Mouse (Mus musculus): ENCODE measurements around the gene Tll2.

Tll2 gene

DNA sequence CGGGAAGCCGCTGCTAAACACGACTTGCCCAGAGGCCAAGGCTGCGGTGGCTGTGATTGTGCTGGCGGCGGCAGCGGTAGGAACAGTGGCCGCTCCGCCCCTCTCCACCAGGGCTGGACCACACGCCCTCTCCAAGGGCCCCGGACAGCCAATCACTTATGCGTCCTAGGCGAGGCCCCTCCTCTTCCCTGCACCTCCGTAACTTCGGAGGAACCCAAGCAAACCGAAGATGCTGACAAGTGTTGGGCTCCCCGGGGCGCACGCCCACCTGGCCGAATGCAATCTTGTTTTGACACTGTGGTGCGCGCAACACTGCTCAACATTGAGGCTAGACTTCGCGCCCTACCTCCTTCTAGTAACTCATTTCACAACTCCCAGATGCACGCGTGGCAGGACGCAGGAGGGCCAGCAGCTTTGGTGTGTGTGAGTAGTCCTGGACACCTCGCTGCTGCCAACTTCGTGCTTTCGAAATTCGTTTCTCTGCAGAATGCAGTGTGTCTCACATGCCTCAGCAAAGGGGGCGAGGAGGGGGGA lies at the start of gene Tll2:
Gene Tll2 (minus strand): TSS at position 25 of the 534 bp plus-strand sequence.
- peak; percentile 66 for DNase-seq (ENCODE audit: low read depth)

DNA sequence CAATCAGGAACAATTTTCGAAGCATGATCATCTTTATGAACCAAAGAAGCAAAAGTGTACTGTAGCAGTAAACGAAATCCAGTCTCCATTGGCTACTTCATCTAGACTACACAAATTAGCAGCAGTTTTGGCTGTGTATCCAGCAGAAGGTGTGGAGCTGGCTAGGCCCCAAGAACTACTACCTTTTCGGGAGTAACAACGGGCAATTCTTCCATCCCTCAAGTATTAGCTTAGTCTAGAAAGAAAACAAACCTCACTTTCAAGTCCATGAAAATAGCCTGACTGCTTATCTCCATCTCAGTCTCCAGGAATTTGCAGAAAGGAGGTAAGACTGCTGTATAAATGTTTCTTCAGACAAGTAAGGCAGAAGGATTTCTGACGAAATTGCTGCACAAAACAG lies 47.9 kb upstream of the Tll2 start:
- DNase-seq (ENCODE audit: low read depth), result no peak

DNA sequence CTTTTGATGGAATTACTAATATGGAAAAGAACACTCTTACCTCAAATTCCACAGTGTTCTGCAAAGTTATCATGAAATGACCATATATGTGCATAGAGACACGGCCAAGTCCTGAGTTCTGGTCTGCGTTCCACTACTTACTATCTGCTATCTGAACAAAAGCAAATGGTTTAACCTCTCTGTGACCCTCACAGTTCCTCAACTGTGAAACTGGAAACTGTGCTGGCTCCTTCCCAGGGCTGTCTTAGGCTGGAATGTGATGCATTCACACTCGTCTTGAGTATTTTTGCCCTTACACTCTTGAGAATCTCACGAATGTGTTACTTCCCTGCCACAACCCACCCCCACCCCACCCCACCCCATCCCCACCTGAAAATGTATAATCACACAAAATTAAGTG lies 42.3 kb upstream of the Tll2 start:
- DNase-seq (ENCODE audit: low read depth), result no peak

DNA sequence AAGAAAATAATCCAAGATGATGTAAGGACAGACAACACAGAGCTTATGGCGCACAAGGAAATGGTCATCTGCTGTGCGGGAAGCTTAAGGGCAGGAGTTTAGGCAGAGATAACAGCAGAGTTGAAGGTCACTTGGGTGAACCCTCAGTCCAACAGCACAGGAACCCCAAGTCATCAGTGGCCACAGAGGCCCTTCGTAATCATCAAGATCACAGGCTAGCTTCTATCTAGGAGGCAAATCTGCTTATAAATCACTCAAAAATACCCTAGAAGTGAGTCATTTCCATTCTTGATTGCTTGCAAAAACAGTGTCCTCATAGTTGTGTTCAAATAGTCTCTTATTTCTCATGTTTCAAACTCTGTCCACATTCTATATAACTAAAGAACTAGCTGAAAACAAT lies 41.6 kb upstream of the Tll2 start:
- DNase-seq (ENCODE audit: low read depth), result no peak

DNA sequence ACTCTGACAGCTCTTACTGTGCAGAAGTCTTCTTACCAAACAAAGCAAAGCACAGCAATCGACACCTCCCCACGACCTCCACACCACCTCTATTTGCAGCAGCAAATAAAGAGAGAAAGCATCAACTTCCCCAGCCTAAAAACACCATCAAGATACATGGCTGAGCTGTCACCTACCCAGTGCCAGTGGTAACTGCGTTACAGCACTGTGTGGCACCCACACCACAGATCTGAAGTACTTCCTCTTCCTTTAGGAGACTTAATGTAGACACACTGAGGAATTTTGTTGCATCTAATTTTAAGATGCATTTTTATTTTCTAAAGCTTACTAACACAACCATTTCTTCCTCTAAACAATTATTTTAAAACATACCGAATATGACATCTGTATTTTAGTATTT lies 39.6 kb upstream of the Tll2 start:
- no peak for DNase-seq (ENCODE audit: low read depth)

DNA sequence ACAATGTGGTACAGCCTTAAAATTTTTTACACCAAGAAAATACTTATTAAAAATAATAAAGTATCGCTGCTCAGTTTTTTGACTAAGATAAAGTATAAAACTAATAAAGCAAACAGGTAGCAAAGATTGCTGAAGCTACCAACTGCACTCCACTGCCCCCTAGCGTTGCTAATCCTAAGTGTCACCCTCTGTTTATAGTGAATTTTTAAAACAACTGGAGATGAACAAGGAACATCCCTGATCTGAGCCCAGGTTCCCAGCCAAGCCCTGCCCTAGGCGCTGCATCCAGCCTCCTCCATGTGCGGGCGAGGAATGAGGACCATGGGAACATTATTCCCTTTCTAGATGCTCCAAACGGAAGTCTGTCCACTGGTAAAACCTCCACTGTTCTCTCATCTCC lies 37.9 kb upstream of the Tll2 start:
- peak; percentile 72 for DNase-seq (ENCODE audit: low read depth)

DNA sequence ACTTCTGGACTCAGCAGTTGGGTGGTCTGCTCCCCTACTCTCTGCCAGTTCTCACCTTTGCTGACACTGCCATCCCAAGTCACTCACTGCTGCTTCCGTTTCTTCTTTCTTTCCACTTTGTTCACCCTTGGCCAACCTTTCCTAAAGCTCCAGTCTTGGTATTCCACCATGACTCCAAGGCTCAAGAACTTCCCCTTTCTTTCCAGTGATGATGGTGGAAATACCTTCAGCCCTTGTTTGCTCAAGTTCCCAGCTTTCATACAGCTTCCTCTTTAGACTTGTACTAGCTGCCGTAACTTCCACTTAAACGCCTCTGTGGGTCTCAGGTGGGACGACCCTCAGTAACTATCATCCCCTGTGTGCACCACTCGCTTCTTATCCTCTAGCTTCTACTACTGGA lies 35.4 kb upstream of the Tll2 start:
- no peak for DNase-seq (ENCODE audit: low read depth)

DNA sequence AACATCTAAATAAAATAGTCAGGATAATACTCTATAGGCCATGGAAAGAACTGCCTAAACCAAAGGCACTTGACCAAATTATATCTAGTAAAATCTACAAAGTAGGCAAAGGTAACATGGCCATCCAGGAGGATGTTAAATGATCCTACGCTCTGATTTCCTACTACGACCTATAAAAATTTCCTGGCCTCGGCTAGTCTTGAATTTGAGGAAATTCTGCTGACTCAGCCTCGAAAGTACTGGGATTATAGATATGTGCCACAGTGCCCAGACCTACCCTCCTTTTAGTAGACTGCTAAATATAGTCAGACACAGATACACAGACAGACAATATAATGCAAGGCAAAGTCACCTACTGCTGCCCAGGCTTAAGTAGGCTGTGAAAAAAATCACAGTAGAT lies 27.1 kb upstream of the Tll2 start:
- DNase-seq (ENCODE audit: low read depth), result no peak

DNA sequence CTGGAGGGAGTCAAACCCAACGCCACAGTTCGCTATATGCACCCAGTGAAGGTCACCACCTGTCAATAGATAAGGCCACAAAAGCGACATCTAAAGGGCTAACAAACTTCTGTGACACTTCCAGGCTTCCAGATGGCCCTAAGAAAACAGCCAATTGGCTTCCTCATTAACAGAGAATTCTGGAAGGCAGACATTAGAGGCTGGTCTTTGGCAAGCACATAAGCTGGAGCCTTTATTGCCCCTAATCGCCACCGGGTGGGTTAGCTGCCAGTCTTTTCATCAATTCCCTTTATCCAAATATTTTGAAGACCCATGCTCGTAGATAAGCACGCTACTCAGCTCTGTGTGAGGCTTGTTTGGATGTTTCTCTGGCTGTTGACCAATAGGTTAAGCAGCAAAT lies 1.7 kb upstream of the Tll2 start:
- DNase-seq (ENCODE audit: low read depth), result no peak

DNA sequence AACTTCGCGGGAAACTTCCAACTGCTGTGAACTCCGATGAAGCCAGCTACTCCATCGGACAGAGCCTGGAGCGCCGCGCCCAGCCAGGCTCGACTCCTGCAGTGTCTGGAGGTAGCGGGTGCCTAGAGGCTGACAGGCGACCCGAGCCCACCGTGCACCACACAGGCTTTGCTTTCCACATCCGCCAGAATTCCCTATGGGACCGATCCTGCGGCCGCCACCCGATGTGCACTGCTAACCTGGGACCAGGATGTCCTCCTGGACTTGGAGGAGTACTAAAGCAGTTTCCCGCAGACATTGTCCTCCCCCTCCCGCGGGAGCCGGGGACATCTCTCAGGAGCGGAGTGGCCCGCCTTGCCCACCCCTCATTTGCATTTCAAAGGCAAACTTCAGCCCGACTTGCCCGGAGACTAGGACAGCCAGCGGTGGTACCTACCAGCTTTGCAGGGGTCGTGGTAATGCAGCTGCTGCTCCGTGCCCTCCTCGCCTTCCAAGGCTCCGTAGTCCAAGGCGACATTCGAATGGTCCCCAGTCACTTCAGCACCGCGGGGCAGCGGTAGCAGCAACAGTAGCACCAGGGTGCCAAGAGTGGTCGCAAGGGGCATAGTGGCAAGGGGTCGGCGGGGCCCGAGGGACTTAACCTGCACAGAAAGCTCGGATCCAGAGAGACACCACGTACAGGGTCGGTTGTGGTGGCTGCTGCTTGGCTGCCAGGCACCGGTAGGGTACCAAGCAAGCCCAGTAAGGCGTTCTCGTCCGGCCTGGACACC lies 409 bp downstream of the Tll2 start:
- no peak for DNase-seq (ENCODE audit: low read depth)

DNA sequence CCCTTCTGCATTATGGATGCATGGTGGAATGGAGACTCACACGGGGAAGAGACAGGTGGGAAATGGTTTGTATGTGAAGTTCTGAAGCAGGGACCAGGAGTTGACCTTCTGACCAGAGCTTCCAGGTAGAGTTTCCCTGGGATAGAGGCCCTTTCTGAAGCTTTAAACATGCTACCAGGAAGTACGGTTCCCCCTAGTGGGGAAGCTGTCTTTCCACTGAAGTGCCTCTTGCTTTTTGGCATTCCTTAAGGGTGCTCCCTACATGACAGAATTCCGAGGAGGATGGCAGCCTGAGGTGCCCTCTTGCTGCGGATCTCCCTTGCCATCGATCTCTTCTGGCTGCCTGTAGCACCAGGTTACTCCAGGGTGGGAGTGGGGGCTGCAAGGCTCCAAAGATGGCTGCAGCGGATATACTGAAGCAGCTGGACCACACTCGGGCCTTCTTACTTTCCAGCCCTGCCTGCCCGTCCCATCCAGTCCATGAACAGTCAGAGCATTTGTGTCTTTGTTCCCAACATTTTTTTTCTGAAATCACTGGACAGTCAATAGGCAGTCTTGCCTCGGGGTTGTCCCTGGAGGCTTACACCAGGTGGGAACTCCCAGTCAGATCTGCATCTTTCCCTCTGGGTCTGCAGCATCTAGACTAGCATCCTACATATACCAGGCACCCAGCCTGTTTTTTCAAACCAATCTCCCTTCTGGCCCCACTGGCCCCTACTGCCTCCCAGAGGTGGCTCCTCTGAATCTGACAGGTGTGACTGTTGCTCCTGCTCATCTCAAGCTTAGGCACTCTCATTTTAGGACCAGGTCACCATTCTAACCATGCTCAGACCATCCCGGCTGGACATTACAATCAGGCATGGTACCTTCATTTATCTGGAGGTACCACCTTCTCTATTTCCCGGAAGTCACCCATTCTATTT lies 2.2 kb downstream of the Tll2 start:
- DNase-seq (ENCODE audit: low read depth), result no peak

DNA sequence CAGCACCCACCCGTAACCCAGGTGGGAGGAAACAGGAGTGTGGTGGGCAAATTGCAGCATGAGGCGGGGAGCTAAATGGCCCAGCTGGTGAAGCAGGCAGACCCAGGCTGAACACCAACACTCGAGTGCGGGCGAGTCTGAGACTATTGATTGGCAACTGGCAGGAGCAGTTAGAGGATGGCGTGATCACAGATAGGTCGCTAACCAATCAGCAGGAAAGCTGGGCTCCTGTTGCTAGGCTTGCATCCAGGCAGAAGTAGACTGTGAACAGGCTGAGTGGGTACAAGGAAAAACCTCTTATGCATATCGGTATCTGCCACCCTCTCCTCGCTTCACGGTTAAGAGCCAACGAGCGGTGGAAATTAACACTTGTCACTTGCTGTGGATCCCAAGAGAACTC lies 9.0 kb downstream of the Tll2 start:
- no peak for DNase-seq (ENCODE audit: low read depth)

DNA sequence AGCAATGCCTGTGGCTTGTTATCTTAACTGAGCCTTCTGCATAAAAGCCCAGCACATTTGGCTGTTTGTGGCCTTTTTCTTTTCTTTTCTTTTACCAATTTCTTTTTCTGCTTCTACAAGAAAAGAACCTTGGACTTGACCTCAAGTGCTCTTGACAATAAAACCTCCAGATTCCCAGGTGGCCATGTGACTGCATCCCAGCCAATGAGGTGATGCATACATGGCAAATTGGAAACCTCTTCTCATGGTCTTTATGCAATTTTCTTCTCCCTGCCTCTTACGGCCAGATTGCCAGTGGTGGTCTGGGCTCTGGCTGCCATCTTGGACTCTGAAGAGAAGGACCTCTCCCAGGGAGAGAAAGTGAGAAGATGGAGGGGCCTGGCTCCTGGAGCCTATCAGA lies 13.3 kb downstream of the Tll2 start:
- DNase-seq (ENCODE audit: low read depth), result no peak

DNA sequence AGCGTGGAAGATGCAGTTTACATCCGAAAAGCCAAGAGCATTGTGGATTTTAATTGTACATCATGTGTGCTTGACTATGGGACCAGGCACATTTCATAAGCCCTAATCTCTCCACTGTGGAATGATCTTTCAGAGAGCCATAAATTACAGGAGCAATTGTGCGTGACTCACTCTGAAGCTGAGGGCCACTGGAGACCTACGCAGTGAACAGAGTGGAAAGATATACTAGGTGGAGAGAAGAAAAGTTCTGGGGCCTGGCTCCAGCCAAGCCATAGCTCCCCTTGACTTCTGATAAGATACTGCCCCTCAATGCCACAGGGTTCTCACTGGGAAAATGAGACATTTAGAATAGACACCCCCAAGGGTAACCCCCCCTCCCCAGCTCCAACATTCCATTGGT lies 13.7 kb downstream of the Tll2 start:
- DNase-seq (ENCODE audit: low read depth), result no peak

DNA sequence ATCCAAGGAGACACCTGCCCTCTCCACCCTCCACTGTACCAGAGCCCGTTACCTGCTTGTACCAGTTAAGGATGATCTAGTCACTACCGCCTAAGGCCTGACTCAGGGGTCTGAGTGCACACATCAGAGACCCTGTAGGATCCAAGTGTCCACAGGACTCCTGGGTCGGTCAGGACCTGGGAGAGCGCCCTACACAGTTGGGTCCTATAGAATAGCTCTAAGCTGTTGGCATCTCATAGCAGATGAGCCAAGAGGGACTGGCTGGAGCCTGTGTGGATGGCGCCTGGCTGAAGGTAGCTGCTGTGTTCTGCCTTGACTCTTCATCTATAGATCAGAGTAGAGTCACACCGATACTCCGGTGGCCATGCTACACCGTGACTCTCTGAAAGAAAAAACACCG lies 14.9 kb downstream of the Tll2 start:
- DNase-seq (ENCODE audit: low read depth), result no peak

DNA sequence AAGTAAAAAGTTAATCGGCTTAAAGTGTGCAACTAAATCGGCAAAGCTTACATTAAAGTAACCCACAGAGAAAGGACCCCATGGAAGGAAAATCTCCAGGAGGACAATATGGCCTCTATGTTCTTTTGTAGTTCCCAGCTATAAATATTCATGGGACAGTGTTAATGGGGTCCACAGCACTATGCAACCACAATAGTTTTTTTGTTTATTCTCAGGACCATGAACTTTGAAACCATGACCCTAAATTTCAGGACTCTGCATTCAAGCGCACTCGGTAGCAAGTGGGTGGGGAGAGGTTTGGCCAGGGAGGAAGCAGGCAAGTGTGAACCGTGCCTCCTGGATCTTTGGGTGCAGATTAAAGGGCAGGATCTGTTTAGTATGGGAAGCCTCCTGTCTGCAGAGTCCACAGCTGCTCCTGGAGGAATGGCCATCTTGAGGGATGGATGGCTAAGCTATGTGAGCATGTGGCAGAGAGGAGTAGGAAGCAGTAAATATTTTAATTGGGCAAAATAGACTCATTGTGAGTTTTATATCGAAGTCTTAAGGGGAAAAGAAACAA lies 15.7 kb downstream of the Tll2 start:
- no peak for DNase-seq (ENCODE audit: low read depth)

DNA sequence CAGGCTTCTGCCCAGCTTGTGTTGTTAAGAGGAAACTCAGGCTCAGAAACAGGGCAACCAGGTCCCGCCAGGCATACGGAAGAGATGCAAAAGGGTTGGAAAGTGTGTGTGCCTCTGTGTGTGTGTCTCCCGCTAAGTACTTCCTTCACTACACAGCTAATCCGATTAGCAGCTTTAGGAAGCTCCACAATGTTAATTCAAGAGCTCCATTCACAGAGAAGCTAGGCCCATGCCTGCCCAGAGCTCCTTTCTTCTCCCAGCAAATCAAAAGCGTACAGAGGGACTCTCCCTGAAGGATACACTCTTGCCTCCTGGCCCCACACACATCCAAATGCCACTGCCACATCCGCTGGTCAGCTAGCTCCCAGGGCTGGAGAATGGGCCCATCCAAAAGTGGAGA lies 29.3 kb downstream of the Tll2 start:
- DNase-seq (ENCODE audit: low read depth), result no peak

DNA sequence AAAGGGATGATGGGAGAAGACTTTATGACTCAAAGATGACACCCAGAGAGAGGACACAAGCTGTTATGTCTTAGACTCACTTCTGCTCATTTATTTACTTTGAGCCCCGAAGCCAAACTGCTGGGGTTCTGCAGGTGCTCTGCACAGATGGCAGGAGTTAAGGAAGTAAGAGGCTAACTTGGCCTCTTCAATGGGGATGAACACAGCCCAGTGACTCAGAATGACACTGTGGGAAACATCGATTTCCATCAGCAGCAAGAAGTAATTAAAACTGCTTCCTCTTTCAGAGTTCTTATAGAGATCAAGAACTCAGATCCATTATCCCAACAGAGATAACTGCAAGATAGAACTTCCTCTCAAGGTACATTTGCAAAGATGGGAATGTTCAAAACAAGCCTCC lies 29.8 kb downstream of the Tll2 start:
- DNase-seq (ENCODE audit: low read depth), result no peak

DNA sequence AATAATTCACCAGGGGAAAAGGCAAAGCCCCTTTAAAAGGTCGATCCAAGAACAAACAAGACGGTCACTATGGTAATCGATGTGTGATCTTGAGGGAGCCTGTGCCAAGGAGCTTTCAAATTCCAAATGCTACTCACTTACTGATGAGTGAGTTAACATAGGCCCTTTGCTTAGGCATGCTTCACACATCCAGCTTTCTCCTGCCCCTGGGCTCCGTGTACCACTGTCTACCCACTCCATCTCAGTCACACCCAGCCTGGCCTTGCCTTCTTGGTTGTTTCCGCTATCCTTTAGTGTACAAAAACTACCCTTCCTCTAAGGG lies 40.8 kb downstream of the Tll2 start:
- DNase-seq (ENCODE audit: low read depth), result no peak

DNA sequence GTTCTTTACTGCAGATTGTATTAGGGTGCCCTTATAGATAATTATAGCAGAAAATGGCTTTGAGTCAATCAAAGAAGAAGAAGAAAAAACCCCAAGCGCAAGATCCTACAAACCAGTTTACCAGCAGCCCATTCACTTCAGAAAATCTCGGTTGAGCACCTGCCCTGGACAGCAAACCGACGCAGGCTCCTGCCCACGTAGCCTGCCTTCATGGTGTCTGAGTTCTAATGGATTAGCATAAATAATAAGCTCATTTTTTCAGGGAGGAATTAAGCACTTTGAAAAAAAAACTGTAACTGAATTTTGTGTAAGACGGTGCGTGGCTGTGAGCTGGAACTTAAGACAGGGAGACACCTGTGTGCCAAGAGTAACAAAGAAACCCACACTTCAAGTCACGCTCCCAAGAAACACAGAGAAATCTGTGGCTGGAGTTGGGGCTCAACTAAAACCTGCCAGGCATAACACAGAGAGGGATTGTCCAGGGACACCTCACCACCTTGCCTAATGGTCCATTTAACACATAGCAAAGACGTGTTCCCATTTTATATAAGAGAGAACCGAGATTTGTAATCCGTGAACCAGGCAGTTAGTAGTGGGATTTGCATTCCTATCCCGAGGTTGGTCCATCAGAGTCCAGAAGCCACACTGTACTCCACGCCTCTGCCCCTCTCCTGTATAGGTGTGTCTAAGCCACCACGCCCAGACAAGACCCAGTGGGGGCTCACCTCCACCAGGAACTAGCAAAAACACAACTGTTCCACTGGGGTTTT lies 41.3 kb downstream of the Tll2 start:
- no peak for DNase-seq (ENCODE audit: low read depth)

DNA sequence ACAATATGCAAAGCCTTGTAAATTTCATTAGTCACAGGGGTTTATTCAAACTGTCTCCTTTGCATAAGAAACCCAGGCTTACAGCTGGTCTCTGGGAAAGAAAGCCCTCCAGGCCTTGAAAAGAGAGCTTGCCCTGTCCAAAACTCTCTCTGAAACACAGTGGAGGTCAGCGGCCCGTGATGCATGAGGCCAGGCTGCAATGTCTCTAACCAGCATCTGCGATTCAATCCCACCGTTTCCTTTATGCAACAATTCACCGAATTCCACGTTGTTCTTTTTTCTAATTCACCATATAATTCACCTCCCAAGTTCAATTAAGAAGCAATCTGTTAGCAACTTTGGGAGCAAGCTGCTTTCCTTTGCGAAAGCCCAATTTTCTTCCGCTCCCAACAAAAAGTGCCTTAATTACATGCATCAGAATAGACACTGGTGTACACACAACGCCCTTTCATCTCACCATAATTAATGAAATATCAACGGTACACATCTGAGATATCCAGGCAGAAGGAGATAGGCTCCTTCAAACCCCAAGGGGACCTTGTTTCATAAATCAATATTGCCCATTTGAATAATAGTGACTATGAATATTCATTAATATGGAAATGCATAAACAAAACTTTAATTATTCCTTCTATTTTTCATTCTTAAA lies 42.1 kb downstream of the Tll2 start:
- DNase-seq (ENCODE audit: low read depth), result no peak

DNA sequence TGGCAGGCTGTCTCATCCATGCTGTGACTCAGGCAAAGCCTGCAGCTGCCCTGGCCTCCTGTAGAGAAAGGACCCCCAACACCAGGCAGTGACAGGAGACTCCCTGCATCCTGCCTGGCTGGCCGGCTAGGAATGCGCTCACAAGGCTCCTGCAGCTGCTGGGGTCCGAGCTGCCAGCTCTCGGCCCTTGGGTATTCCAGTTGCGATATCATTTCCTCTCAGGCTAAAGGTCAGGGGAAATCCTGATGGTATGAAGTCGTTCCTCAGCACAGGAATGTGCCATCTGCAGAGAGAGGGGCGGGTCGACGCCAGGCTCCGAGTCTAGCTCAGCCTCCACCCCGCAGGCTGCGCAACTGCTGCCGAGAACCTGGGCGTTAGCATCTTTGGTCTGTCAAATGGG lies 46.2 kb downstream of the Tll2 start:
- DNase-seq (ENCODE audit: low read depth), result no peak
